Mouse (Mus musculus) spleen, adult 18-20 months (tissue): ENCODE measurements around the gene Syngr4.

ENCODE experiments used
- DNase-seq, 2 experiments: peaks; one replicate each; pipeline ENCODE4 v3.0.0; 2022; ENCODE audit warnings: mixed read lengths in 2 of 2

The Syngr4 gene

GRCm38 (mm10) chr7:45865925-45866910 lies 30.3 kb downstream of the Syngr4 start:
- DNase-seq, result peak; percentile 88 to 96

GRCm38 (mm10) chr7:45864435-45864834 lies 32.1 kb downstream of the Syngr4 start:
- DNase-seq, result no peak

GRCm38 (mm10) chr7:45862804-45863203 lies 33.7 kb downstream of the Syngr4 start:
- no peak for DNase-seq

- no peak for DNase-seq
Measured at GRCm38 (mm10) chr7:45859008-45859407, 37.5 kb downstream of the Syngr4 start.

GRCm38 (mm10) chr7:45856950-45857901 lies 39.3 kb downstream of the Syngr4 start:
- DNase-seq, result no peak

- DNase-seq, result no peak
Measured at GRCm38 (mm10) chr7:45853089-45853488, 43.4 kb downstream of the Syngr4 start.

- no peak for DNase-seq
Measured at GRCm38 (mm10) chr7:45850661-45851060, 45.9 kb downstream of the Syngr4 start.

- no peak for DNase-seq
Measured at GRCm38 (mm10) chr7:45848447-45849027, 48.0 kb downstream of the Syngr4 start.

- no peak for DNase-seq
Measured at GRCm38 (mm10) chr7:45842950-45843744, 53.4 kb downstream of the Syngr4 start.
